In genomic region chr17:64603134-64603533, GRCm38 (mm10) we compare ENCODE assay signal across 8 mouse cellular contexts. TPM values are rescaled to one million over a fixed set of nuclear protein-coding genes. Genes with fewer than 3 reads are reported as not detected.
A peak's percentile ranks its signal among the peaks of the same experiment; 100 is the strongest.
DNase-seq lines count a peak whose midpoint lies in the region; ATAC-seq lines count a peak whose summit lies in the region.

No protein-coding gene starts in this region.

- no peaks in the 10 kb centered on the region for H3K36me3 ChIP-seq in lung, embryonic 15.5 days
- H3K36me3 ChIP-seq in embryonic facial prominence, embryonic 11.5 days (replicated peaks; ENCODE audit: control insufficient read depth, insufficient read depth, low read depth, low read length), result no peaks in the 10 kb centered on the region
- H3K36me3 ChIP-seq in intestine, embryonic 14.5 days (ENCODE audit: control insufficient read depth, insufficient read depth, low read length), result no peaks in the 10 kb centered on the region
- no peaks in the 10 kb centered on the region for H3K36me3 ChIP-seq in neural tube, embryonic 14.5 days (ENCODE audit: control insufficient read depth, insufficient read depth, low read length)

- intact Hi-C loops in left cerebral cortex, postnatal 36 days (cut with DNase I), result loop anchor here (5.0 kb wide), 3 partner anchors 271 to 959 kb away; partner anchors contain the start of gene Pja2

- H3K27me3 ChIP-seq in lung, embryonic 15.5 days, result no peaks in the 10 kb centered on the region
- H3K27me3 ChIP-seq in embryonic facial prominence, embryonic 11.5 days (ENCODE audit: control insufficient read depth, insufficient read depth, low read length), result no peaks in the 10 kb centered on the region
- no peaks in the 10 kb centered on the region for H3K27me3 ChIP-seq in intestine, embryonic 14.5 days (replicated peaks; ENCODE audit: control insufficient read depth, insufficient read depth, low read length)
- no peaks in the 10 kb centered on the region for H3K27me3 ChIP-seq in neural tube, embryonic 14.5 days (ENCODE audit: control insufficient read depth, insufficient read depth, low read length)

- no peak for ATAC-seq in lung, embryonic 15.5 days (ENCODE audit: borderline replicate concordance, extremely low read depth, low FRiP score, low TSS enrichment)
- ATAC-seq in embryonic facial prominence, embryonic 11.5 days (replicated peaks; ENCODE audit: insufficient number of reproducible peaks, low FRiP score, low TSS enrichment, low read depth), result no peak
- ATAC-seq in intestine, embryonic 14.5 days (replicated peaks; ENCODE audit: low FRiP score, low TSS enrichment, low read depth), result no peak
- ATAC-seq in neural tube, embryonic 14.5 days (ENCODE audit: low read depth), result no peak
- no peak for ATAC-seq in activated CD4-positive, CD25-positive, alpha-beta regulatory T cell, adult 4 months

- no peak overlapping the region for H3K9ac ChIP-seq in lung, embryonic 15.5 days
- no peak overlapping the region for H3K9ac ChIP-seq in embryonic facial prominence, embryonic 11.5 days (replicated peaks; ENCODE audit: low read length)
- H3K9ac ChIP-seq in intestine, embryonic 14.5 days (ENCODE audit: low read length), result no peak overlapping the region
- no peak overlapping the region for H3K9ac ChIP-seq in neural tube, embryonic 14.5 days (replicated peaks; ENCODE audit: low read depth, low read length)

- H3K4me1 ChIP-seq in lung, embryonic 15.5 days, result peaks cover 43% of the 10 kb centered on the region
- no peaks in the 10 kb centered on the region for H3K4me1 ChIP-seq in embryonic facial prominence, embryonic 11.5 days (ENCODE audit: control insufficient read depth, insufficient read depth, low read length)
- peaks cover 32% of the 10 kb centered on the region for H3K4me1 ChIP-seq in intestine, embryonic 14.5 days (replicated peaks; ENCODE audit: control insufficient read depth, insufficient read depth, low read length)
- H3K4me1 ChIP-seq in neural tube, embryonic 14.5 days (ENCODE audit: control insufficient read depth, insufficient read depth, low read length), result peaks cover 9% of the 10 kb centered on the region; the same call in 1 of the 2 replicates

- peak overlapping the region; percentile 92 for H3K4me3 ChIP-seq in lung, embryonic 15.5 days
- 0 out of 2 replicates have a peak overlapping the region, but pooled peaks have one; percentile 5 for H3K4me3 ChIP-seq in embryonic facial prominence, embryonic 11.5 days (ENCODE audit: low read depth, low read length)
- peak overlapping the region; percentile 86 for H3K4me3 ChIP-seq in intestine, embryonic 14.5 days (ENCODE audit: low read depth, low read length)
- H3K4me3 ChIP-seq in neural tube, embryonic 14.5 days (ENCODE audit: low read depth, low read length), result peak overlapping the region; percentile 97

- DNase-seq in lung, adult 18-20 months, result no peak
- DNase-seq in embryonic facial prominence, embryonic 11.5 days (ENCODE audit: low spot score), result no peak
- no peak for DNase-seq in intestine, embryonic 14.5 days (ENCODE audit: low spot score)
- no peak for DNase-seq in left cerebral cortex, postnatal 36 days (ENCODE audit: low spot score in 2 of 2)
- no peak for DNase-seq in natural killer cell, adult 2 months (ENCODE audit: low spot score in 2 of 2)

- no peaks in the 10 kb centered on the region for H3K9me3 ChIP-seq in lung, embryonic 15.5 days
- H3K9me3 ChIP-seq in embryonic facial prominence, embryonic 11.5 days (replicated peaks; ENCODE audit: control insufficient read depth, low read length), result no peaks in the 10 kb centered on the region
- H3K9me3 ChIP-seq in intestine, embryonic 14.5 days (ENCODE audit: control insufficient read depth, low read length), result no peaks in the 10 kb centered on the region
- no peaks in the 10 kb centered on the region for H3K9me3 ChIP-seq in neural tube, embryonic 14.5 days (ENCODE audit: control insufficient read depth, low read length)

- H3K27ac ChIP-seq in lung, embryonic 15.5 days, result no peak overlapping the region
- H3K27ac ChIP-seq in embryonic facial prominence, embryonic 11.5 days (replicated peaks; ENCODE audit: low read depth, low read length), result no peak overlapping the region
- H3K27ac ChIP-seq in intestine, embryonic 14.5 days (ENCODE audit: low read depth), result no peak overlapping the region
- no peak overlapping the region for H3K27ac ChIP-seq in neural tube, embryonic 14.5 days (ENCODE audit: low read depth, low read length)

- H3K4me2 ChIP-seq in lung, embryonic 15.5 days, result peak overlapping the region; percentile 74
- H3K4me2 ChIP-seq in embryonic facial prominence, embryonic 11.5 days (ENCODE audit: low read depth, low read length), result peak overlapping the region; percentile 91
- H3K4me2 ChIP-seq in intestine, embryonic 14.5 days (ENCODE audit: low read length), result peak overlapping the region; percentile 81
- H3K4me2 ChIP-seq in neural tube, embryonic 14.5 days (ENCODE audit: low read depth, low read length), result peak overlapping the region; percentile 81

- WGBS in lung, embryonic 15.5 days, result 39% methylated on average over 9 of the region's 9 CpGs
- WGBS in embryonic facial prominence, embryonic 11.5 days, result 69% methylated on average over 9 of the region's 9 CpGs
- WGBS in intestine, embryonic 14.5 days, result 40% methylated on average over 9 of the region's 9 CpGs
- WGBS in neural tube, embryonic 14.5 days, result 54% methylated on average over 9 of the region's 9 CpGs

RNA-seq across cellular contexts. Expression of gene Man2a1, which starts 2.6 kb away (rescaled TPM):
- 9.3 and 9.4 TPM in 2 replicates for polyA plus RNA-seq in lung, embryonic 15.5 days (2015; fragmentation: Nextera tagmentation; extraction: Ambion mirVana)
- polyA plus RNA-seq in embryonic facial prominence, embryonic 11.5 days (2014; fragmentation: Nextera tagmentation; extraction: Ambion mirVana), result 3.9 and 4.4 TPM in 2 replicates
- 12.6 and 12.8 TPM in 2 replicates for polyA plus RNA-seq in intestine, embryonic 14.5 days (2014; fragmentation: Nextera tagmentation; extraction: Ambion mirVana)
- polyA plus RNA-seq in neural tube, embryonic 14.5 days (2014; fragmentation: Nextera tagmentation; extraction: Ambion mirVana), result 5.3 and 6.3 TPM in 2 replicates
- 10 to 100 TPM; 20.4 to 21.2 TPM for total RNA-seq in left cerebral cortex, postnatal 36 days (2021)
- 10 to 100 TPM; 11.8 to 13.5 TPM for polyA plus RNA-seq in activated CD4-positive, CD25-positive, alpha-beta regulatory T cell, adult 4 months (2017; shearing (Covaris generic))

Comparison
In these comparisons a context has a peak if more than half of its experiments do, and no peak if none do; other contexts are left out.
1. H3K4me3 ChIP-seq: peak in every context shown above with its lines; median percentile 97 in neural tube, embryonic 14.5 days; 92 in lung, embryonic 15.5 days; 86 in intestine, embryonic 14.5 days; 5 in embryonic facial prominence, embryonic 11.5 days.